Mouse (Mus musculus): ENCODE data around the gene Gpr152. TPM values are rescaled to one million over a fixed set of nuclear protein-coding genes. Genes with fewer than 3 reads are reported as not detected.

Gpr152 gene
- polyA plus RNA-seq, 1 experiment from 2014 or later: not detected

DNA sequence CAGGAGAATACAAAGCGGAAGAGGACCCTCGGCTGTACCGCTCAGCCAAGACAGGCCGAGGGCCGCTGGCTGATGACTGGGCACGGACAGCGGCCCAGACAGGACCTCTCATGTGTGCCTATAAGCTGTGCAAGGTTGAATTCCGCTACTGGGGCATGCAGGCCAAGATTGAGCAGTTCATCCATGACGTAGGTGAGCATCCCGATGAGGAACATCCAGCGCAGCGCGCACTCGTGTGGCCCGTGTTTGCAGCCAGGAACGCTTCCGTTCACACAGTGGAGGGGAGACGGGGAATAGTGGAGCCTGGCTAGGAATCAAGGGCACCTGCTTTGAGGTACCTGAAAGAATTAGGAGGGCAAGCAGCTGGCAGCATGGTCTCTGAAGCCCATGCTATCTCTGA is 36.3 kb upstream of the Gpr152 start:
- Histone ChIP-seq H3K36me3 (ENCODE audit: control insufficient read depth, insufficient read depth, low read length) (no peaks in the 10 kb centered on the region), H3K4me1 (replicated peaks; ENCODE audit: control insufficient read depth, insufficient read depth, low read length) (peaks cover 23% of the 10 kb centered on the region), H3K4me3 (ENCODE audit: low read depth, low read length) (no peak overlapping the region), H3K9me3 (ENCODE audit: control insufficient read depth, low read length) (no peaks in the 10 kb centered on the region), H3K27ac (ENCODE audit: low read depth, low read length) (no peak overlapping the region), H3K9ac (ENCODE audit: low read depth, low read length) (no peak overlapping the region), H3K4me2 (no peak overlapping the region), H3K27me3 (replicated peaks; ENCODE audit: control insufficient read depth, insufficient read depth, low read length) (peaks cover 27% of the 10 kb centered on the region)
- no peak for ATAC-seq (replicated peaks; ENCODE audit: low FRiP score)
- WGBS: 90% methylated on average over 18 of the region's 18 CpGs
- DNase-seq (ENCODE audit: low spot score): no peak

DNA sequence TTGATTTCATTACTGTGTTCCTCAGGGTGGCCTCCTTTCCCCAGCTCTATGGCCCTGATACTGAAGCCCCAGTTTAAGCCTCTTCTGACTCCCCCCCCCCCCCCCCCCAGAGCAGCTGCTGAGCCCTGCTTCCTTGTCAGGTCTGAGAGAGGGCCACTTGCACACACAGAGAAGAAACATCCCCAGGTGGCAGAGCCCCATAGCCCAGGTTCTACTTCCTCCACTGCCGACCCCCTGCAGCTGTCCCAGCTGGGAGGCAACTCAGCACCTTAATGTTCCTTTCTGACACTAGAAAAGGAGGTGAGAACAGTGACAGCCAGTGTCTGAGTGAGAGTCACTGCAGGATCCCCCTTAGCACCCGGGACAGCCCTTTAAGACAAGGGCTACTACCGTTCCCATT is 35.8 kb upstream of the Gpr152 start:
- no peaks in the 10 kb centered on the region for H3K36me3 ChIP-seq (ENCODE audit: control insufficient read depth, insufficient read depth, low read length)
- DNase-seq (ENCODE audit: low spot score): no peak
- ATAC-seq (replicated peaks; ENCODE audit: low FRiP score): no peak
- no peak overlapping the region for H3K9ac ChIP-seq (ENCODE audit: low read depth, low read length)
- no peak overlapping the region for H3K4me3 ChIP-seq (ENCODE audit: low read depth, low read length)
- H3K27ac ChIP-seq (ENCODE audit: low read depth, low read length): no peak overlapping the region
- no peaks in the 10 kb centered on the region for H3K9me3 ChIP-seq (ENCODE audit: control insufficient read depth, low read length)
- 39% methylated on average over 3 of the region's 3 CpGs for WGBS
- H3K4me2 ChIP-seq: no peak overlapping the region
- H3K4me1 ChIP-seq (replicated peaks; ENCODE audit: control insufficient read depth, insufficient read depth, low read length): peaks cover 18% of the 10 kb centered on the region
- H3K27me3 ChIP-seq (replicated peaks; ENCODE audit: control insufficient read depth, insufficient read depth, low read length): peaks cover 27% of the 10 kb centered on the region

DNA sequence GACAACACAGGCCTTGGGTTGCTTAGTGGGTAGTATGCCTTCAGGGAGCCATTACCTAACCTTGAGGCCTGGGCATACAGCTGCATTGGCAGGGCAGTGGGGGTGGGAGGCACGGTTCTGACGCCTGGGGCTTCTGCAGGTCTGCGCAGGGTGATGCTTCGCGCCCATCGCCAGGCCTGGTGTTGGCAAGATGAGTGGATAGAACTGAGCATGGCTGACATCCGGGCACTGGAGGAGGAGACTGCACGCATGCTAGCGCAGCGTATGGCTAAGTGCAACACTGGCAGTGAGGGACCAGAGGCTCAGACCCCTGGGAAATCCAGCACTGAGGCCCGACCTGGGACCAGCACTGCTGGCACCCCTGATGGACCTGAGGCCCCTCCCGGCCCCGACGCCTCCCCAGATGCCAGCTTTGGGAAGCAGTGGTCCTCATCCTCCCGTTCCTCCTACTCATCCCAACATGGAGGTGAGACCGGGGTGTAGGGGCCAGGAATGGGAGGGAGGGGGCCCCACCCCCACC is 34.9 kb upstream of the Gpr152 start:
- 86% methylated on average over 16 of the region's 16 CpGs for WGBS
- ATAC-seq (replicated peaks; ENCODE audit: low FRiP score): no peak

DNA sequence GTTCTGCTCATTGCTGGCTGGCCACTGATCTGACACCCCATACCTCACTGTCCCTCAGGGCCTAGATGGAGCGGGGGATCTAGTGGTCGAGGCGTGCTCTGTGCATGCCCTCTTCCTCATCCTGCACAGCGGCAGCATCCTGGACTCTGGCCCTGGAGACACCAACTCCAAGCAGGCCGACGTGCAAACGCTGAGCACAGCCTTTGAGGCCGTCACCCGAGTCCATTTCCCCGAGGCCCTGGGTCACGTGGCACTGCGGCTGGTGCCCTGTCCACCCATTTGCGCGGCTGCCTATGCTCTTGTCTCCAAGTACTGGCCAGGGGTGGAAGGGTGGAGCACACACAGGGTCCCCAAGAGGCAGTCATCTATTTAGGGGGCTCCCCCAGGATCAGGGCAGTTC is 32.9 kb upstream of the Gpr152 start:
- no peak overlapping the region for H3K4me3 ChIP-seq (ENCODE audit: low read depth, low read length)
- H3K4me2 ChIP-seq: no peak overlapping the region
- H3K27ac ChIP-seq (ENCODE audit: low read depth, low read length): no peak overlapping the region
- peaks cover 11% of the 10 kb centered on the region for H3K27me3 ChIP-seq (replicated peaks; ENCODE audit: control insufficient read depth, insufficient read depth, low read length)
- no peaks in the 10 kb centered on the region for H3K9me3 ChIP-seq (ENCODE audit: control insufficient read depth, low read length)
- H3K4me1 ChIP-seq (replicated peaks; ENCODE audit: control insufficient read depth, insufficient read depth, low read length): no peaks in the 10 kb centered on the region
- no peaks in the 10 kb centered on the region for H3K36me3 ChIP-seq (ENCODE audit: control insufficient read depth, insufficient read depth, low read length)
- DNase-seq (ENCODE audit: low spot score) (no peak), ATAC-seq (replicated peaks; ENCODE audit: low FRiP score) (no peak)
- H3K9ac ChIP-seq (ENCODE audit: low read depth, low read length): no peak overlapping the region
- WGBS: 85% methylated on average over 14 of the region's 14 CpGs

More for the DNA sequence above, 34.9 kb upstream of the Gpr152 start:
- Histone ChIP-seq H3K9me3 (ENCODE audit: control insufficient read depth, low read length) (no peaks in the 10 kb centered on the region), H3K27me3 (replicated peaks; ENCODE audit: control insufficient read depth, insufficient read depth, low read length) (peaks cover 27% of the 10 kb centered on the region), H3K27ac (ENCODE audit: low read depth, low read length) (no peak overlapping the region), H3K4me3 (ENCODE audit: low read depth, low read length) (no peak overlapping the region), H3K9ac (ENCODE audit: low read depth, low read length) (no peak overlapping the region), H3K4me1 (replicated peaks; ENCODE audit: control insufficient read depth, insufficient read depth, low read length) (peaks cover 9% of the 10 kb centered on the region), H3K4me2 (no peak overlapping the region), H3K36me3 (ENCODE audit: control insufficient read depth, insufficient read depth, low read length) (no peaks in the 10 kb centered on the region)
- DNase-seq (ENCODE audit: low spot score): no peak

DNA sequence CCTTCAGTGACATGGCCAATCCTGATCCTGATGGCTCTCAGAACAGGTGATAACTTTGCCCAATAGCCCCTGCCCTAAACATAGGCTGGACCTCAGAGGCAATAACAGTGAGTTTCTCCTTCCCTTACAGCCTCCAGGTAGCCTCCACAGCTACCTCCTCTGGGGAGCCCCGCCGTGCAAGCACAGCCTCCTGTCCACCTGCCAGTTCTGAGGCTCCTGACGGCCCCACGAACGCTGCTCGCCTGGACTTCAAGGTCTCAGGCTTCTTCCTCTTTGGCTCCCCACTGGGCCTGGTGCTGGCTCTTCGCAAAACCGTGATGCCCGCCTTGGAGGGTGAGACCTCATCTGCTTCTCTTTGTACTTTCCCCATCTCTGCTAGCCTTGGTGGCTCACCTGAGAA is 31.1 kb upstream of the Gpr152 start:
- H3K27ac ChIP-seq (ENCODE audit: low read depth, low read length): no peak overlapping the region
- no peak overlapping the region for H3K4me3 ChIP-seq (ENCODE audit: low read depth, low read length)
- H3K4me1 ChIP-seq (replicated peaks; ENCODE audit: control insufficient read depth, insufficient read depth, low read length): peaks cover 7% of the 10 kb centered on the region
- 83% methylated on average over 9 of the region's 9 CpGs for WGBS
- DNase-seq (ENCODE audit: low spot score) (no peak), ATAC-seq (replicated peaks; ENCODE audit: low FRiP score) (no peak)
- 0 out of 2 replicates have a peak, but pooled peaks cover 5% of the 10 kb centered on the region for H3K27me3 ChIP-seq (replicated peaks; ENCODE audit: control insufficient read depth, insufficient read depth, low read length)
- H3K36me3 ChIP-seq (ENCODE audit: control insufficient read depth, insufficient read depth, low read length): peaks cover 2% of the 10 kb centered on the region; the same call in 1 of the 2 replicates
- H3K4me2 ChIP-seq: no peak overlapping the region
- no peaks in the 10 kb centered on the region for H3K9me3 ChIP-seq (ENCODE audit: control insufficient read depth, low read length)
- H3K9ac ChIP-seq (ENCODE audit: low read depth, low read length): no peak overlapping the region

DNA sequence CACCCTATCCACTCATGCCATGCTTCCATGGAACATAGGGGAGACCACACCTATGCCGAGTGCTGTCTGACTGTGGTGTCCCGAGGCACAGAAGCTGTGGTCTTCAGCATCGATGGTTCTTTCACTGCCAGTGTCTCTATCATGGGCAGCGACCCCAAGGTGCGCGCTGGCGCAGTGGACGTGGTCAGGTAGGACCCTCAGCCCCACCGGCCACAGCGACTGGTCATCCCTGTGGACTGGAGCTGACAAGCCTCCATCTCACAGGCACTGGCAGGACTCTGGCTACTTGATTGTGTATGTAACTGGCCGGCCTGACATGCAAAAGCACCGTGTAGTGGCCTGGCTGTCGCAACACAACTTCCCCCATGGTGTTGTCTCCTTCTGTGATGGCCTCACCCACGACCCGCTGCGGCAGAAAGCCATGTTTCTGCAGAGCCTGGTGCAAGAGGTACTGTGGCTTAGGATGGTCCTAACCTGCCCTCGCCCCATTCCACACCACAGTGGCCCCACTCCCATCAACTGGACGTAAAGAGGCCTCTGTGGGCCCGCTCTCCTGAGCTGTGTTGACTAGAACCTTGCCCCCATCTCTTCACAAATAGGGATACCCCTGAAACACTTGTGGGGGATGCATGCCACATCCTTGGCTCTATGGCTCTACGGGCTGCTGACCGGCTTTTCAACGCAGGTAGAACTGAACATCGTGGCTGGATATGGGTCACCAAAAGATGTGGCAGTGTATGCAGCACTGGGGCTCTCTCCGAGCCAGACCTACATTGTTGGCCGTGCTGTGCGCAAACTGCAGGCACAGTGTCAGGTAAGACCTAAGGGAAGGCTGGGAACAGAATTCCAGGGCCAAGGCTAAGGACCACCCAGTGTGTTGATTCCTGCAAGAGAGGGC is 27.3 kb upstream of the Gpr152 start:
- Histone ChIP-seq H3K27me3 (replicated peaks; ENCODE audit: control insufficient read depth, insufficient read depth, low read length) (no peaks in the 10 kb centered on the region), H3K36me3 (ENCODE audit: control insufficient read depth, insufficient read depth, low read length) (peaks cover 23% of the 10 kb centered on the region), H3K27ac (ENCODE audit: low read depth, low read length) (no peak overlapping the region), H3K4me3 (ENCODE audit: low read depth, low read length) (no peak overlapping the region), H3K9ac (ENCODE audit: low read depth, low read length) (no peak overlapping the region), H3K9me3 (ENCODE audit: control insufficient read depth, low read length) (no peaks in the 10 kb centered on the region), H3K4me2 (no peak overlapping the region), H3K4me1 (replicated peaks; ENCODE audit: control insufficient read depth, insufficient read depth, low read length) (peaks cover 17% of the 10 kb centered on the region)
- 90% methylated on average over 26 of the region's 26 CpGs for WGBS
- DNase-seq (ENCODE audit: low spot score) (no peak), ATAC-seq (replicated peaks; ENCODE audit: low FRiP score) (no peak)

DNA sequence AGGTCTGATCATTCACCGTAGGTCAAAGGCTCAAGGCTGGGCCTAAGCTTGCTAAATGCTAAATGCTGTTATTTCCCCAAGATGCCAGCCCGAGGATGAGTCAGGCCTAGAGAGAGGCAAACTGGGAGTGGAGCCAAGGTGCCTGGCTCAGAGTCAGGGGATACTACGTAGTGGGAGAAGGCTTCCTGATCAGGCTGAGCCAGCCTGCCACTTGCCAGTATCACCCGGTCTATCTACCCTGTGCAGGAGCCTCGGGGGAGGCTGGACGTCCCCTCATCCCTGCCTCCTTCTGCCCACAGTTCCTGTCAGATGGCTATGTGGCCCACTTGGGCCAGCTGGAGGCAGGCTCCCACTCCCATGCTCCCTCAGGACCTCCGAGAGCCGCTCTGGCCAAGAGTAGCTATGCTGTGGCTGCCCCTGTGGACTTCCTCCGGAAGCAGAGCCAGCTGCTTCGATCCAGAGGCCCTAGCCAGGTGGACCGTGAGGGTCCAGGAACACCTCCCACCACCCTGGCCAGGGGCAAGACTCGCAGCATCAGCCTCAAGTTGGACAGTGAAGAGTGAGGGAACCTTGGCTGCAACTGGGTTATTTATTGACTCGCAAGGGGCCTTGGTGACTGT is 26.3 kb upstream of the Gpr152 start:
- peaks cover 17% of the 10 kb centered on the region for H3K4me1 ChIP-seq (replicated peaks; ENCODE audit: control insufficient read depth, insufficient read depth, low read length)
- ATAC-seq (replicated peaks; ENCODE audit: low FRiP score) (peak; percentile 64), DNase-seq (ENCODE audit: low spot score) (no peak)
- H3K27ac ChIP-seq (ENCODE audit: low read depth, low read length): peak overlapping the region; percentile 58
- peak overlapping the region; percentile 52 for H3K9ac ChIP-seq (ENCODE audit: low read depth, low read length)
- H3K36me3 ChIP-seq (ENCODE audit: control insufficient read depth, insufficient read depth, low read length): peaks cover 23% of the 10 kb centered on the region
- WGBS: 57% methylated on average over 13 of the region's 13 CpGs
- no peaks in the 10 kb centered on the region for H3K9me3 ChIP-seq (ENCODE audit: control insufficient read depth, low read length)
- H3K4me3 ChIP-seq (ENCODE audit: low read depth, low read length): peak overlapping the region; percentile 7; the same call in 1 of the 2 replicates
- peak overlapping the region; percentile 48 for H3K4me2 ChIP-seq
- no peaks in the 10 kb centered on the region for H3K27me3 ChIP-seq (replicated peaks; ENCODE audit: control insufficient read depth, insufficient read depth, low read length)

DNA sequence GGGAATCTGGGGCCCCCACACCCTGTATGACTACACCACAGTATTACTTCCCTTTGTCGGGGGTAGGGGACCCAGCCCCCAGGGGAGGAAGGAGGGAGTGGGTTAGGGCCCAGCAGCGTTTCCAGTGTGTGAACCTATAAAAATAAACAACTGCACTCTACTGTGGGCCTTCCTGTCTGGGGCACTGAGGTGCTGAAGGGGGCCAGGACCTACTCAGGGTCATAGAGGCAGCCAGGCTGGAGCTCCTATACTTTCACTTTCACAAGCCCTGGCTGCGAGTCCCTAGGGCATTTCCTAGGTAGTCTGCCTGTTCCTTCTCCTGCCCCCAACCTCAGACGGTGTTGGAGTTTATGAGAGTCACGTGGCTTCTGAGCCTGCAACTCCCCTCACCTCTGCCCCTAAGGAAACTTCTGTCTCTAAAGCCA is 25.8 kb upstream of the Gpr152 start:
- Histone ChIP-seq H3K4me3 (ENCODE audit: low read depth, low read length) (peak overlapping the region; percentile 11; the same call in 1 of the 2 replicates), H3K4me2 (peak overlapping the region; percentile 48), H3K27ac (ENCODE audit: low read depth, low read length) (peak overlapping the region; percentile 58), H3K9me3 (ENCODE audit: control insufficient read depth, low read length) (no peaks in the 10 kb centered on the region), H3K36me3 (ENCODE audit: control insufficient read depth, insufficient read depth, low read length) (peaks cover 23% of the 10 kb centered on the region), H3K27me3 (replicated peaks; ENCODE audit: control insufficient read depth, insufficient read depth, low read length) (no peaks in the 10 kb centered on the region), H3K4me1 (replicated peaks; ENCODE audit: control insufficient read depth, insufficient read depth, low read length) (peaks cover 17% of the 10 kb centered on the region), H3K9ac (ENCODE audit: low read depth, low read length) (peak overlapping the region; percentile 52)
- ATAC-seq (replicated peaks; ENCODE audit: low FRiP score) (peak; percentile 38; the same call in 1 of the 2 replicates), DNase-seq (ENCODE audit: low spot score) (no peak)
- 33% methylated on average over 5 of the region's 5 CpGs for WGBS
